Mouse (Mus musculus) lung, embryonic 16.5 days (tissue): ENCODE data around the gene Tnfrsf1a. TPM values are rescaled to one million over a fixed set of nuclear protein-coding genes. Genes with fewer than 3 reads are reported as not detected.
A peak's percentile ranks its signal among the peaks of the same experiment; 100 is the strongest.

Source experiments
- ATAC-seq: fragments of 200-750 bp; cut with Nextera tagmentation; 2 replicates; pipeline ENCODE4 v1.8.0; 2017; ENCODE audit warnings: low read depth, mild to moderate bottlenecking, moderate library complexity
- H3K27ac ChIP-seq: fragments of 300-500 bp; sonication (generic); 2 replicates; pipeline ENCODE4 v1.5.1; 2014; ENCODE audit warnings: mild to moderate bottlenecking, control low read depth, low read length
- H3K27me3 ChIP-seq: fragments of 300-500 bp; sonication (generic); 2 replicates; pipeline ENCODE4 v1.6.1; 2014; ENCODE audit warnings: low read depth, low read length, mixed read lengths; ENCODE audit not compliant: control insufficient read depth, insufficient read depth
- H3K36me3 ChIP-seq: fragments of 300-500 bp; sonication (generic); 2 replicates; pipeline ENCODE4 v1.6.1; 2014; ENCODE audit warnings: low read length; ENCODE audit not compliant: control insufficient read depth, insufficient read depth
- H3K4me1 ChIP-seq: fragments of 300-500 bp; sonication (generic); replicated peaks from 2 replicates; pipeline ENCODE4 v1.6.1; 2014; ENCODE audit warnings: low read length, mixed read lengths; ENCODE audit not compliant: control insufficient read depth, insufficient read depth
- H3K4me2 ChIP-seq: fragments of 300-500 bp; sonication (generic); 2 replicates; pipeline ENCODE4 v1.6.1; 2014; ENCODE audit warnings: low read depth, low read length, control low read depth
- H3K4me3 ChIP-seq: fragments of 300-500 bp; sonication (generic); 2 replicates; pipeline ENCODE4 v1.5.1; 2014; ENCODE audit warnings: mild to moderate bottlenecking, low read length, control low read depth
- H3K9ac ChIP-seq: fragments of 300-500 bp; sonication (generic); 2 replicates; pipeline ENCODE4 v1.6.1; 2014; ENCODE audit warnings: low read length, control low read depth
- H3K9me3 ChIP-seq: fragments of 300-500 bp; sonication (generic); 2 replicates; pipeline ENCODE4 v1.6.1; 2016; ENCODE audit warnings: low read length; ENCODE audit not compliant: control insufficient read depth
- WGBS: fragments of 180-500 bp; shearing (Covaris S2); extraction: QIAGEN DNeasy Blood & Tissue Kit; methylation state at CpG from one replicate; pipeline ENCODE4 v1.1.7; 2014; 5-methylcytosine and 5-hydroxymethylcytosine counted together
- polyA plus RNA-seq: library from polyadenylated mRNA; unstranded; fragments of >200 nt; fragmentation: Nextera tagmentation; extraction: Ambion mirVana; gene quantifications from 2 replicates; pipeline ENCODE4 v1.2.1, GENCODE M21; 2015

Gene Tnfrsf1a
- polyA plus RNA-seq, 1 experiment from 2014 or later, result 115 TPM

DNA sequence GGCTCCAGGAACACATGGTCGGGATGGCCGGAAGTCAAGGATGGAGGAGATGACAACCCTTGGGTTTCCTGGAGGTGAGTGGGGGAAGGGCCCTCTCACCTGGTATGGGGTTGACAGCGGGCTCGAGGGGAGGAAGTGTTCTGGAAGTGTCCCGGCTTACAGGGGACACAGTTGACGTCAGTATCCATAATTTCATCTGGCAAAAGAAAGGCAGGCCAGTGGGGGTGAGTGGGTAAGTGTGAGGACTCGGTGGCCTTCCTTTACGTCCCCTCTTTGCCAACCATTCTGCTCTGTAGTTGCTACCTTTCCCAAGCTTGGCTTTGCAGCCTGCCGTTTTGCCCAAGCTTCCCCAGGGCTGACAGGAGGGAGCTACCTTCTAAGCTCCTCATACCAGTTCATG lies 37.0 kb upstream of the Tnfrsf1a start:
- peaks cover 27% of the 10 kb centered on the region for H3K4me1 ChIP-seq
- H3K9ac ChIP-seq, result peak overlapping the region; percentile 84
- no peak overlapping the region for H3K27ac ChIP-seq
- 68% methylated on average over 9 of the region's 9 CpGs for WGBS
- H3K4me3 ChIP-seq, result peak overlapping the region; percentile 66
- H3K4me2 ChIP-seq, result peak overlapping the region; percentile 58
- ATAC-seq, result no peak
- H3K36me3 ChIP-seq, result peaks cover 17% of the 10 kb centered on the region
- H3K9me3 ChIP-seq, result no peaks in the 10 kb centered on the region
- no peaks in the 10 kb centered on the region for H3K27me3 ChIP-seq

DNA sequence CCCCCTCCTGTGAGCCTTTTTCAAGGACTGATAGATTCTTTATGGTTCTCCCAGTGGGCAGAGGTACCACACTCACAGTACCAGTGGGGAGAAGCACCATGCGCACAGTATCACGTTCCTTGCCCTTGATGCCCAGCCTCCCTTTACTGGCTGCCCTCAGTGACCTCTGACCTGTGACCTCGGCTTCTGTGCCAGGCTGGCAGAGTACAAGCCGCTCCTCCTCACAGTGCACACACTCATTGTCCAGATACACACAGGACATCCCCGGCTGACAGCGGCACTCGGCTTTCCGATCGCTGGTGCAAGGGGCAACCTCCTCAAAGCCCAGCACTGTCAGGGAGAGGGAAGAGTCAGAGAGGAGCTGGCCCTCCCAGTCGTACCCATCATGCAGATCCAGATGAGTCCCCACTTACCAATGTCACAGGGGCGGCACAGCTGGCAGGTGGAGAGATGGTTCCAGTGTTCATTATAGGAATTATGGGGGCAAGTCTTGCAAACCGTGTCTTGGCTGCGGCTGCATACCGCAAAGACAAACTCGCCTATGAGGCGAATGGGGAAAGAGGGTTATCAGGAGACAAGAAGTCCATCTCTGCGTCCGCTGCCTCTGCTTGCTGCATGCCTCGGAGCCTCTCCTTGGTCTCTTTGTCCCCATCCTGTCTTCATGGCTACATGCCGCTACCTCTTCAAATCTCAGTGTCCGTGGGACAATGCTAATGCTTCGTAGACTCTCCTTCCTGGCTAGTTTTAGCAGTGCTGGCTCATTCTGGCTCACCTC lies 36.4 kb upstream of the Tnfrsf1a start:
- H3K9ac ChIP-seq, result peak overlapping the region; percentile 84
- no peaks in the 10 kb centered on the region for H3K27me3 ChIP-seq
- WGBS, result 39% methylated on average over 22 of the region's 22 CpGs
- peak overlapping the region; percentile 66 for H3K4me3 ChIP-seq
- peaks cover 15% of the 10 kb centered on the region for H3K36me3 ChIP-seq
- no peak for ATAC-seq
- peak overlapping the region; percentile 58 for H3K4me2 ChIP-seq
- peaks cover 28% of the 10 kb centered on the region for H3K4me1 ChIP-seq
- H3K27ac ChIP-seq, result peak overlapping the region; percentile 76
- H3K9me3 ChIP-seq, result no peaks in the 10 kb centered on the region

DNA sequence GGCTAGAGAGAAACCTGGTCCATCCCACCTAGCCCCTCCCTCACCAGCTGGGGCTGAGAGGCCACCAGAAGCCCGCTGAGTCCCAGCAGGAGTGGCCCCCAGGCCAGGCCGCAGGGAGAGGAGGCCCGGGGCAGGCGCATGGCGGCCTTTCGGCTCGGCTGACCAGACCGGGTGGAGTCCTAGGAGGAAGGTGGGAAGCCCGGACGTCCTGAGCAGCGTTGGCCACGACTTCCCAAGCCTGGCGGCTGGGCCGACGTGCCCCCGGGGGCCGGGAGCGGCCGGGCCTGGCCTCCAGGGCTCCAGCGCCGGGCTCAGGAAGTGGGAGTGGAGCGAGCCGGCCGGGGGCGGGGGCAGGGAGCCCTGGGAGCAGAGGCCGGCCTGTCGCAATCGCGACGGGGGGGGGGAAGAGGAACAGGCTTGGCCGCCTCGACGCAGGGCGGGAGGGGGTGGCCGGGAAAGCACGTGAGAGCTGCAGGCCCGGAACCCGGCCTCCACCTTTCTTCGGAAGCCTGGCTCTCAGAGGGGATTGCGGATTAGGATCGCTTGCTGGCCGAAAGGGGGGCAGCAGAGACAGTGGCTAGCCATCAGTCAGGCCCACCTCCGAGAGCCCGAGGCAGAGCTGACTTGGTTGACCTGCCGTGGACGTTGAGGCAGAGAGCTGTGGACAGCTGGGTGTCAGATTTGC lies 35.5 kb upstream of the Tnfrsf1a start, which contains the start of gene Ltbr:
Ltbr (minus strand) TSS at position 340 of the 685 bp plus-strand sequence.
- H3K9me3 ChIP-seq, result no peaks in the 10 kb centered on the region
- H3K9ac ChIP-seq, result peak within 1 kb of the TSS; percentile 84
- H3K4me3 ChIP-seq, result peak within 1 kb of the TSS; percentile 66
- peak within 1 kb of the TSS; percentile 76 for H3K27ac ChIP-seq
- H3K4me1 ChIP-seq, result peaks cover 28% of the 10 kb centered on the region
- H3K27me3 ChIP-seq, result no peaks in the 10 kb centered on the region
- 0% methylated on average over 31 of the region's 46 CpGs for WGBS
- peaks cover 10% of the 10 kb centered on the region for H3K36me3 ChIP-seq
- H3K4me2 ChIP-seq, result peak within 1 kb of the TSS; percentile 58
- peak; percentile 96 for ATAC-seq

DNA sequence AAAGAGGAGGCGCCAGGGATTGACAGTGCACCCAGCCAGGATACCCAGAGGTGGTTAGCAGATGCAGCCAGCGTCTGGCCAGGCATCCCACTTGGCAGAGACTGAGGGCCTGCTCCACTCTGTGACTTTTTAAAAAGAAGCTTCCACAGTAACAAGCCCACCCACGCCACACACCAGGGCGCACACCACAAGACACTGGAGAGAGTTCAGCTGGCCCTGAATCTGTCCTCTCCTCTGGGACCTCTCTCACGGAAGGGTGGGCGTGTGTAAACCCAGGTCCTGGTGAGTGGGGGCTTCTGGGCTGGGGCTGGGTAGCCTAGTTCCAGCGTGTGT lies 35.0 kb upstream of the Tnfrsf1a start:
- Histone ChIP-seq H3K36me3 (peaks cover 5% of the 10 kb centered on the region), H3K9ac (peak overlapping the region; percentile 84), H3K9me3 (no peaks in the 10 kb centered on the region), H3K4me3 (peak overlapping the region; percentile 66), H3K4me1 (peaks cover 32% of the 10 kb centered on the region), H3K27ac (peak overlapping the region; percentile 36), H3K27me3 (no peaks in the 10 kb centered on the region), H3K4me2 (peak overlapping the region; percentile 58)
- no peak for ATAC-seq
- WGBS, result 49% methylated on average over 7 of the region's 7 CpGs

DNA sequence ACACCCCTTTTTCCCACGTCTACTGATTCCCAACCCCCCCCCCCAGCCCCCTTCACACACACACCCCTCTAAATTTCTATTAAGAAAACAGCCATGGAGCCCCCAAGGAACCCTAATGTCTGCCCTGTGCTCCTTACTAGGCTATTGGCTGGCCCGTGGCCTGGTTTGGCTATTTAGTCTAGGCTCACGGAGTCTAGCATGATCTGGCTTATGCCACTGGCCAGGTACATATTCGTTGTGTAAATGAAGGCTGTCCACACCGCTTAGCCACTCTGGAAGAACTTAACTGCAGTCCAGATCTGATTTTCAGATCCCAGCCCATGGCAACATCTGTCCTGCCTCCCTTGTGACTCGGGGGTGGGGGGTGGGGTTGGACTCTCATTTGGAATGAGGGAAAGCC lies 34.4 kb upstream of the Tnfrsf1a start:
- peaks cover 38% of the 10 kb centered on the region for H3K4me1 ChIP-seq
- H3K4me2 ChIP-seq, result no peak overlapping the region
- no peak for ATAC-seq
- H3K27me3 ChIP-seq, result no peaks in the 10 kb centered on the region
- no peak overlapping the region for H3K4me3 ChIP-seq
- 78% methylated on average over 6 of the region's 6 CpGs for WGBS
- no peak overlapping the region; the same call in 1 of the 2 replicates for H3K9ac ChIP-seq
- no peak overlapping the region for H3K27ac ChIP-seq
- H3K36me3 ChIP-seq, result peaks cover 5% of the 10 kb centered on the region
- no peaks in the 10 kb centered on the region for H3K9me3 ChIP-seq

DNA sequence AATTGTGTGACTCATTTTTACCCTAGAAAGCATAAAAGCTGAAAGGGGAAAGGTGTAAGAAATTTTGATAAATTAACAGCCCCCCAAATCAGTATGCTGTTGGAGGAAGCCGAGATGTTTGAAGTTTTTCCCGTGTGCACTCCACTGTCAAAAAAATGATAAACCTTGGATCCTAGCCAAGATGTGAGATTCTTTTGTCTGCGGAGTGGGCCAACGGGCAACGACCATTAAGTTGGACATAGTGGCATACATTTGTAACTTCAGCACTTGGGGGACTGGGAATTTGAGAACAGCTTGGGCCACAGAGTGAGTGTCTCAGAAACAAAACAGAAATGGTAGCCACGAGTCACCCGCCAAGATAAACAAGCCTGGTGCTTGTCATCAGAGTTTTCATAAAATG lies 32.1 kb upstream of the Tnfrsf1a start:
- Histone ChIP-seq H3K4me3 (no peak overlapping the region), H3K4me1 (peaks cover 41% of the 10 kb centered on the region), H3K9me3 (no peaks in the 10 kb centered on the region), H3K4me2 (no peak overlapping the region), H3K9ac (no peak overlapping the region), H3K36me3 (no peaks in the 10 kb centered on the region), H3K27ac (no peak overlapping the region), H3K27me3 (peaks cover 10% of the 10 kb centered on the region)
- no peak for ATAC-seq
- WGBS, result 17% methylated on average over 7 of the region's 7 CpGs

DNA sequence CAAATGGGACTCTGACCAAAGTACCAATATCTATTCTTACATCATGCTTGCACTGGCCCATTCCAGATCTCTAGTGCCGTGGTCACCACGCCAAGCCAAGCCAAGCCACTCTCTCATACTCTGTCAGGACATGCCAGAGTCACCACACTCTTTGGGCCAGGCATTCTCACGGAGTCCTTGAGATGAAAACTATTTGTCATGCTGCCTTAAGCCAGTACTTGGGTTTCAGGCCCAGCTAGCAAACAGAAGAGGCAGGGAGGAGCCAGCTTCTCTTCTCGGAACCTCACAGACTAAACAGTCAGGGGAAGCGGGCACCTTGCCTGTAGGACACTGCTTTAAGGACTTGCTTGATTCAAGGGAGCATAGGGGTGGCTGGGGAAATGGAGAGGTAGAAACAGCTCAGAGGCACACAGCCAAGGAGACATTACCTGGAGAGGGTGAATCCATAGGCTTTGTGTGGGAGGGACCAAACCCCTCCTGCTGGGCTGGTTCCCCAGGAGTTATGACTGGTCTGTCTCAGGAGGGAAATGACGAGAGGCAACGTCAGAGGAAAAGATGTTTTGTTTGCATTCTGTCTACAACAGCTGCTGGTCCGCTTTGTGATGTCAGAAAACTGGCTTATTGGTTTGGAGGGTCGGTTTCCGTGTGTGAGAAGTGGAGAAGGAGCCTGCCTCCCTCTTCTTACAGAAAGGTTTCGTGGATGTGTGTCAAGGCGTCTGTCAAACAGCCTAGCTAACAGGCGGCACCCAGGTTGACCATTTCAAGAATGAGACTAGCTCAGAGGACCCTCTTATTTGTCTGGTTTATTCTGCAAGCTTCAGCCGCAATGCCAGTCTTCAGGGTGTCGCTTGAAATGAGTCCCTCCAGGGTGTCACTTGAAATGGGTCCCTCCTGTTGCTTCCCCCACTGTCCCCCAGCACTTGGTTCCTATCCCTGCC lies 29.9 kb upstream of the Tnfrsf1a start:
- 34% methylated on average over 15 of the region's 15 CpGs for WGBS
- H3K4me2 ChIP-seq, result 0 out of 2 replicates have a peak overlapping the region, but pooled peaks have one; percentile 20
- H3K4me1 ChIP-seq, result peaks cover 30% of the 10 kb centered on the region
- H3K36me3 ChIP-seq, result no peaks in the 10 kb centered on the region
- peak overlapping the region; percentile 40 for H3K9ac ChIP-seq
- no peaks in the 10 kb centered on the region for H3K9me3 ChIP-seq
- H3K27me3 ChIP-seq, result peaks cover 14% of the 10 kb centered on the region
- ATAC-seq, result peak; percentile 25
- H3K27ac ChIP-seq, result peak overlapping the region; percentile 39
- no peak overlapping the region for H3K4me3 ChIP-seq

DNA sequence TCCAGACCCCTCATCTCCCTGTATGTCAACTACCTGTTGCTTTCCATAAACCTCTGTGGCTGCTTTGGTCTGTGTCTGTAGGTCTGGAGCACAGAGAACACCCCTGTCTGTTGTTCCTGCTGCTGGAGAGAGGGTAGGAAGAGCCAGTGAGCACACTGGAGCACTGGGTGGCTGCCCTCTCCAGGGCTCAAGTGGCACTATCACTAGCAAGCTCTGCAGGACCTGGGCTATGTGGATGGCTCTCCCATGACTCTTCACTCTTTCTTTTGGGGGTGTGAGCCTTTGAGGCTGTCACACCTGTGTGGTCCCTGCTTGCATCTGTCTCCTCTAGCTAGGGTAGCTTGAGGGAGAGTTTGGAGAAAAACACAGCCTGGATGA lies 29.3 kb upstream of the Tnfrsf1a start:
- ATAC-seq, result no peak
- Histone ChIP-seq H3K9me3 (no peaks in the 10 kb centered on the region), H3K36me3 (no peaks in the 10 kb centered on the region), H3K4me2 (no peak overlapping the region), H3K27ac (peak overlapping the region; percentile 18), H3K27me3 (peaks cover 14% of the 10 kb centered on the region), H3K9ac (no peak overlapping the region; the same call in none of the 2 replicates), H3K4me3 (no peak overlapping the region), H3K4me1 (peaks cover 26% of the 10 kb centered on the region)

DNA sequence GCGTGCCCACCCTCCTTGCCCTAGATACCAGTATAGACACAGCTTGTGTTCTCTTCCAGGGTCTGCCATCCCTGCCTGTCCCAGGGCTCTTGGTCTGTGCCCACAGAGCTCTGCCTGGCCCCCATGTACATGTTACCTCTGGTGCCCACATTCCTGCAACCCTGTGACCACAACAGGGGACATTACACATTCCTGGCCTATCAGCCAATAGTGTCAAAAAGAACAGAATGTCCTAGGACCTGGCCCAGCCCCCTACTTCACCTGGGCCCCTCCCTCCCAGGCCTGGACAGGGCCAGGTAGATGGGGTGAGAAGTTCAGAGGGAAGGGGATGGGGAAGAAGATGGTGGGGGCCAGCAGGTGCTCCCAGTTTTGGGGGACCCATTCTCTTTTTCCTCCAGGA lies 28.8 kb upstream of the Tnfrsf1a start, which contains the start of gene Scnn1a:
Scnn1a (plus strand) TSS at position 337 of the 400 bp plus-strand sequence.
- H3K4me2 ChIP-seq, result peak within 1 kb of the TSS; percentile 32
- H3K9ac ChIP-seq, result peak within 1 kb of the TSS; percentile 43
- WGBS, result 56% methylated on average over 1 of the region's 1 CpGs
- peak; percentile 60 for ATAC-seq
- H3K36me3 ChIP-seq, result no peaks in the 10 kb centered on the region
- H3K27ac ChIP-seq, result peak within 1 kb of the TSS; percentile 51
- H3K4me1 ChIP-seq, result peaks cover 26% of the 10 kb centered on the region
- no peaks in the 10 kb centered on the region for H3K9me3 ChIP-seq
- H3K4me3 ChIP-seq, result peak within 1 kb of the TSS; percentile 26
- peaks cover 14% of the 10 kb centered on the region for H3K27me3 ChIP-seq
